In genomic region chr2:125865585-125865984, GRCm38 (mm10) we compare ENCODE assay signal across 8 mouse cellular contexts. TPM values are rescaled to one million over a fixed set of nuclear protein-coding genes. Genes with fewer than 3 reads are reported as not detected.
DNase-seq lines count a peak whose midpoint lies in the region; ATAC-seq lines count a peak whose summit lies in the region.

No protein-coding gene starts in this region.

- H3K9ac ChIP-seq in heart, embryonic 16.5 days (ENCODE audit: low read length) = peak overlapping the region; percentile 77; the same call in 1 of the 2 replicates
- no peak overlapping the region for H3K9ac ChIP-seq in hindbrain, embryonic 12.5 days
- H3K9ac ChIP-seq in midbrain, embryonic 12.5 days (replicated peaks) = no peak overlapping the region; the same call in 1 of the 2 replicates

- H3K9me3 ChIP-seq in heart, embryonic 16.5 days (replicated peaks; ENCODE audit: control insufficient read depth, low read length) = no peaks in the 10 kb centered on the region
- no peaks in the 10 kb centered on the region for H3K9me3 ChIP-seq in hindbrain, embryonic 12.5 days (replicated peaks)
- H3K9me3 ChIP-seq in midbrain, embryonic 12.5 days = no peaks in the 10 kb centered on the region

- H3K36me3 ChIP-seq in heart, embryonic 16.5 days (ENCODE audit: control insufficient read depth, insufficient read depth) = no peaks in the 10 kb centered on the region
- no peaks in the 10 kb centered on the region for H3K36me3 ChIP-seq in hindbrain, embryonic 12.5 days
- H3K36me3 ChIP-seq in midbrain, embryonic 12.5 days = no peaks in the 10 kb centered on the region

- H3K4me1 ChIP-seq in heart, embryonic 16.5 days (ENCODE audit: control insufficient read depth, insufficient read depth, low read length) = peaks cover 4% of the 10 kb centered on the region
- H3K4me1 ChIP-seq in hindbrain, embryonic 12.5 days = peaks cover 3% of the 10 kb centered on the region; the same call in 1 of the 2 replicates
- H3K4me1 ChIP-seq in midbrain, embryonic 12.5 days = peaks cover 12% of the 10 kb centered on the region; the same call in 1 of the 2 replicates

- no peak overlapping the region for H3K27ac ChIP-seq in heart, embryonic 16.5 days (ENCODE audit: low read length)
- no peak overlapping the region for H3K27ac ChIP-seq in hindbrain, embryonic 12.5 days
- no peak overlapping the region for H3K27ac ChIP-seq in midbrain, embryonic 12.5 days (replicated peaks)

- H3K4me2 ChIP-seq in heart, embryonic 16.5 days (ENCODE audit: low read depth, low read length) = peak overlapping the region; percentile 84
- peak overlapping the region; percentile 67; the same call in 1 of the 2 replicates for H3K4me2 ChIP-seq in hindbrain, embryonic 12.5 days (replicated peaks)
- H3K4me2 ChIP-seq in midbrain, embryonic 12.5 days (replicated peaks) = peak overlapping the region; percentile 75

- intact Hi-C loops in heart, postnatal 14 days (cut with DNase I) = no loop called here

- H3K4me3 ChIP-seq in heart, embryonic 16.5 days (ENCODE audit: low read length) = peak overlapping the region; percentile 79
- peak overlapping the region; percentile 41; the same call in 1 of the 2 replicates for H3K4me3 ChIP-seq in hindbrain, embryonic 12.5 days
- no peak overlapping the region for H3K4me3 ChIP-seq in midbrain, embryonic 12.5 days

- H3K27me3 ChIP-seq in heart, embryonic 16.5 days (ENCODE audit: control insufficient read depth, insufficient read depth, low read length) = no peaks in the 10 kb centered on the region
- H3K27me3 ChIP-seq in hindbrain, embryonic 12.5 days = no peaks in the 10 kb centered on the region
- no peaks in the 10 kb centered on the region for H3K27me3 ChIP-seq in midbrain, embryonic 12.5 days

- no peak for DNase-seq in heart, postnatal 14 days
- peak; percentile 29 for DNase-seq in brain, adult 2 months (ENCODE audit: low read depth, low spot score)
- no peak for DNase-seq in testis, postnatal 14 days (ENCODE audit: low spot score)
- DNase-seq in urinary bladder, adult 18-20 months (ENCODE audit: low spot score in 2 of 2) = no peak

- no peak for ATAC-seq in heart, embryonic 16.5 days (replicated peaks; ENCODE audit: extremely low read depth, insufficient read depth, low FRiP score)
- no peak for ATAC-seq in hindbrain, embryonic 12.5 days (ENCODE audit: low FRiP score)
- ATAC-seq in midbrain, embryonic 12.5 days (ENCODE audit: low FRiP score, low read depth) = no peak
- ATAC-seq in granulocyte monocyte progenitor cell, adult 5-6 weeks (replicated peaks; ENCODE audit: poor library complexity, severe bottlenecking) = no peak

RNA-seq across cellular contexts. Expression of gene Cops2, which starts 6.6 kb away (rescaled TPM):
- polyA plus RNA-seq in heart, embryonic 16.5 days (2015; fragmentation: Nextera tagmentation; extraction: Ambion mirVana) = 56.5 and 58.6 TPM in 2 replicates
- 10 to 100 TPM; 74.7 to 90.3 TPM for total RNA-seq in heart, postnatal 14 days (2021)
- 76.4 and 82.0 TPM in 2 replicates for polyA plus RNA-seq in hindbrain, embryonic 12.5 days (2016; fragmentation: Nextera tagmentation; extraction: Ambion mirVana)
- 79.7 and 80.7 TPM in 2 replicates for polyA plus RNA-seq in midbrain, embryonic 12.5 days (2016; fragmentation: Nextera tagmentation; extraction: Ambion mirVana)
- total RNA-seq in granulocyte monocyte progenitor cell, adult 5-6 weeks (2014; fragmentation: Nextera tagmentation) = 61.2 and 83.0 TPM in 2 replicates
- 160 and 284 TPM in 2 replicates for total RNA-seq in granulocyte monocyte progenitor cell, adult 5-6 weeks (2017)

RNA-seq across cellular contexts. Expression of gene Galk2, which starts 6.7 kb away (rescaled TPM):
- 29.0 and 32.4 TPM in 2 replicates for polyA plus RNA-seq in heart, embryonic 16.5 days (2015; fragmentation: Nextera tagmentation; extraction: Ambion mirVana)
- 10 to 100 TPM; 12.0 to 14.0 TPM for total RNA-seq in heart, postnatal 14 days (2021)
- 35.2 and 35.3 TPM in 2 replicates for polyA plus RNA-seq in hindbrain, embryonic 12.5 days (2016; fragmentation: Nextera tagmentation; extraction: Ambion mirVana)
- 29.6 and 30.5 TPM in 2 replicates for polyA plus RNA-seq in midbrain, embryonic 12.5 days (2016; fragmentation: Nextera tagmentation; extraction: Ambion mirVana)
- total RNA-seq in granulocyte monocyte progenitor cell, adult 5-6 weeks (2014; fragmentation: Nextera tagmentation) = 34.5 and 44.9 TPM in 2 replicates
- total RNA-seq in granulocyte monocyte progenitor cell, adult 5-6 weeks (2017) = 58.9 and 80.9 TPM in 2 replicates
